Mouse (Mus musculus) CH12.LX (cell line): Measurements from ENCODE around the gene Zfp787. TPM values are rescaled to one million over a fixed set of nuclear protein-coding genes. Genes with fewer than 3 reads are reported as not detected.

Experiments
- DNase-seq: peaks from one replicate; pipeline ENCODE4 v3.0.0-alpha.2; 2013; ENCODE audit errors: extremely low read depth
- H3K27ac ChIP-seq: 2 replicates; pipeline ENCODE4 v1.5.1; 2012; ENCODE audit warnings: low read depth, mild to moderate bottlenecking, control low read depth, moderate library complexity; ENCODE audit not compliant: insufficient read depth
- H3K27me3 ChIP-seq: replicated peaks from 2 replicates; pipeline ENCODE3; 2012; ENCODE audit warnings: inconsistent platforms
- H3K36me3 ChIP-seq, 2 experiments: replicated peaks in 1 of 2; 2 replicates each; pipeline versions ENCODE3 to v1.6.1; 2012; ENCODE audit warnings: inconsistent platforms in 1 of 2, low read length in 1 of 2, mild to moderate bottlenecking in 1 of 2, mixed read lengths in 1 of 2, moderate library complexity in 1 of 2; ENCODE audit not compliant: control insufficient read depth in 1 of 2, insufficient read depth in 1 of 2
- H3K4me1 ChIP-seq, 2 experiments: 2 replicates each; pipeline ENCODE4 v1.6.1; 2012; ENCODE audit warnings: inconsistent platforms in 1 of 2, moderate library complexity in 1 of 2; ENCODE audit not compliant: insufficient read depth in 2 of 2, control insufficient read depth in 1 of 2
- H3K4me2 ChIP-seq: 2 replicates; pipeline ENCODE4 v1.6.1; 2012; ENCODE audit warnings: low read depth, mild to moderate bottlenecking, control low read depth; ENCODE audit not compliant: poor library complexity, insufficient read depth, severe bottlenecking
- H3K4me3 ChIP-seq, 3 experiments: fragments of 150-350 bp in 1 of 3; sonication (generic) in 1 of 3; replicated peaks in 1 of 3; 2 replicates each; pipeline versions ENCODE3 to v1.5.1; 2011 to 2012; ENCODE audit warnings: low read depth in 2 of 3, low read length in 2 of 3, mild to moderate bottlenecking in 2 of 3, moderate library complexity in 2 of 3, control low read depth in 1 of 3, improper control_type of control experiment in 1 of 3, inconsistent platforms in 1 of 3, mixed read lengths in 1 of 3; ENCODE audit not compliant: poor library complexity in 1 of 3
- H3K79me2 ChIP-seq: replicated peaks from 2 replicates; pipeline ENCODE4 v1.6.1; 2012; ENCODE audit warnings: mild to moderate bottlenecking, moderate library complexity; ENCODE audit not compliant: control insufficient read depth, poor library complexity, insufficient read depth, severe bottlenecking; ENCODE audit errors: extremely low read depth
- H3K9ac ChIP-seq: 2 replicates; pipeline ENCODE4 v1.6.1; 2012; ENCODE audit warnings: low read depth, mild to moderate bottlenecking, control low read depth, moderate library complexity; ENCODE audit not compliant: insufficient read depth
- H3K9me3 ChIP-seq: replicated peaks from 2 replicates; pipeline ENCODE3; 2012; ENCODE audit warnings: low read length, inconsistent platforms, mixed read lengths
- ELF1 ChIP-seq: IDR thresholded peaks from 2 replicates; pipeline ENCODE4 v1.6.1; 2014; ENCODE audit warnings: low read depth, mild to moderate bottlenecking, inconsistent platforms, low read length, improper control_type of control experiment
- ETS1 ChIP-seq: conservative IDR thresholded peaks from 2 replicates; pipeline ENCODE4 v1.6.1; 2012; ENCODE audit warnings: low read depth, mild to moderate bottlenecking, inconsistent platforms, low read length, improper control_type of control experiment, moderate library complexity
- IRF4 ChIP-seq: IDR thresholded peaks from 2 replicates; pipeline ENCODE4 v1.6.1; 2014; ENCODE audit warnings: low read depth, mild to moderate bottlenecking, inconsistent platforms, low read length, improper control_type of control experiment
- JUND ChIP-seq: conservative IDR thresholded peaks from 2 replicates; pipeline ENCODE4 v1.6.1; 2011; ENCODE audit warnings: low read depth, low read length, improper control_type of control experiment
- MAFK ChIP-seq: IDR thresholded peaks from 2 replicates; pipeline ENCODE4 v1.6.1; 2011; ENCODE audit warnings: low read length, improper control_type of control experiment; ENCODE audit not compliant: insufficient replicate concordance
- MAX ChIP-seq: IDR thresholded peaks from 2 replicates; pipeline ENCODE4 v1.6.1; 2011; ENCODE audit warnings: low read length, improper control_type of control experiment
- MAZ ChIP-seq: IDR thresholded peaks from 2 replicates; pipeline ENCODE4 v1.6.1; 2012; ENCODE audit warnings: low read depth, mild to moderate bottlenecking, inconsistent platforms, low read length, improper control_type of control experiment, moderate library complexity
- MEF2A ChIP-seq: IDR thresholded peaks from 2 replicates; pipeline ENCODE4 v1.6.1; 2014; ENCODE audit warnings: low read depth, mild to moderate bottlenecking, inconsistent platforms, low read length, improper control_type of control experiment, borderline replicate concordance
- MYC ChIP-seq: IDR thresholded peaks from 2 replicates; pipeline ENCODE4 v1.6.1; 2011; ENCODE audit warnings: low read depth, mild to moderate bottlenecking, improper control_type of control experiment, low read length
- NRF1 ChIP-seq: IDR thresholded peaks from 2 replicates; pipeline ENCODE4 v1.6.1; 2014; ENCODE audit warnings: low read depth, mild to moderate bottlenecking, inconsistent platforms, low read length, improper control_type of control experiment, moderate library complexity
- PAX5 ChIP-seq: IDR thresholded peaks from 2 replicates; pipeline ENCODE4 v1.6.1; 2012; ENCODE audit warnings: low read length, inconsistent platforms, mixed read lengths
- RAD21 ChIP-seq: IDR thresholded peaks from 2 replicates; pipeline ENCODE4 v1.6.1; 2011; ENCODE audit warnings: low read depth, mild to moderate bottlenecking, low read length, improper control_type of control experiment, moderate library complexity
- RCOR1 ChIP-seq: conservative IDR thresholded peaks from 2 replicates; pipeline ENCODE4 v1.6.1; 2012; ENCODE audit warnings: low read depth, mild to moderate bottlenecking, inconsistent platforms, low read length, improper control_type of control experiment
- SMC3 ChIP-seq: IDR thresholded peaks from 2 replicates; pipeline ENCODE4 v1.6.1; 2011; ENCODE audit warnings: low read depth, low read length, improper control_type of control experiment
- TCF12 ChIP-seq: IDR thresholded peaks from 2 replicates; pipeline ENCODE4 v1.6.1; 2014; ENCODE audit warnings: low read depth, mild to moderate bottlenecking, inconsistent platforms, low read length, improper control_type of control experiment
- ZC3H11A ChIP-seq: IDR thresholded peaks from 2 replicates; pipeline ENCODE4 v1.6.1; 2012; ENCODE audit warnings: low read depth, mild to moderate bottlenecking, inconsistent platforms, low read length, improper control_type of control experiment
- ZKSCAN1 ChIP-seq: IDR thresholded peaks from 2 replicates; pipeline ENCODE4 v1.6.1; 2012; ENCODE audit warnings: low read depth, inconsistent platforms, low read length, improper control_type of control experiment, borderline replicate concordance
- ZMIZ1 ChIP-seq: IDR thresholded peaks from 2 replicates; pipeline ENCODE4 v1.6.1; 2012; ENCODE audit warnings: low read depth, mild to moderate bottlenecking, inconsistent platforms, low read length, improper control_type of control experiment
- dilution Hi-C: fragments of 300-500 bp; cut with MboI; formaldehyde crosslinking; loops from 2 replicates; pipeline ENCODE4 v1.14.3; 2020; ENCODE audit warnings: low sequenced_read_pairs; ENCODE audit not compliant: extremely low pct_unique_long_range_greater_than_20kb, extremely low pct_ligation_motif_present
- in situ Hi-C: fragments of 300-500 bp; cut with MboI; formaldehyde crosslinking; loops from 3 replicates; pipeline ENCODE4 v1.14.3; 2019; ENCODE audit warnings: low sequenced_read_pairs, low pct_ligation_motif_present, low pct_unique_long_range_greater_than_20kb, mixed read lengths
- polyA plus RNA-seq: library from polyadenylated mRNA; unstranded; fragments of >175 nt; gene quantifications from 2 replicates; pipeline ENCODE4 v1.2.1, GENCODE M21; 2012; ENCODE audit warnings: low read depth; ENCODE audit not compliant: insufficient read length
- total RNA-seq, 2 experiments: library from RNA; depleted of rRNA; stranded (reverse); fragments of 300-350 nt in 1 of 2; fragments of >200 nt in 1 of 2; gene quantifications; 2 replicates each; pipeline ENCODE4 v1.2.3; 2012 to 2014

Zfp787 gene
- total and polyA plus RNA-seq, 3 experiments: 19.0 to 28.3 (median 22.1) TPM

DNA sequence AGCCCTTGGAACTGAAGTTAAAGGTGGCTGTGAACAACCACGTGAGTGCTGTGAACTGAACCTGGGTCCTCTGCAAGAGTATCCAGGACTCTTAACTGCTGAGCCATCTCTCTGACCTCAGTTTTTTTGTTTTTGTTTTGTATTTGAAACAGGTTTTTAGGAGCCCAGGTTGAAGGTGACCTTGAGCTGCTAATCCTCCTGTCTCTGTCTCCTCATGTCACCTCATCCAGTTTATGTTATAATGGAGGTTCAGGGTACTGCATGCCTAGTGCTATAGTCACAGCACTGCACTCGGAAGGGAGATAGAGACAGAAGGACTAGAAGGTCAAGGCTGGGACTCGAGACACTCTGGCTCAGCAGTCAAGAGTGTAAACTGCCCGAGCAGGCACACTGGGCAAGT lies 6.4 kb upstream of the Zfp787 start:
- Histone ChIP-seq H3K79me2 (no peaks in the 10 kb centered on the region), H3K4me2 (no peak overlapping the region), H3K4me3 (no peak overlapping the region), H3K9ac (no peak overlapping the region), H3K9me3 (no peaks in the 10 kb centered on the region), H3K27ac (no peak overlapping the region), H3K4me1 (peaks cover 0 to 13% of the 10 kb centered on the region in 2 experiments; a peak in 1 of 4 replicates), H3K36me3 (peaks cover 0 to 8% of the 10 kb centered on the region in 2 experiments), H3K27me3 (no peaks in the 10 kb centered on the region)
- dilution Hi-C loops (no loop called here), in situ Hi-C loops (no loop called here)
- TF ChIP-seq JUND (no peak), RCOR1 (no peak), ETS1 (no peak), ZC3H11A (no peak), MAX (no peak), MAFK (no peak), ELF1 (no peak), ZMIZ1 (no peak), PAX5 (no peak), NRF1 (no peak)
- no peak for DNase-seq

DNA sequence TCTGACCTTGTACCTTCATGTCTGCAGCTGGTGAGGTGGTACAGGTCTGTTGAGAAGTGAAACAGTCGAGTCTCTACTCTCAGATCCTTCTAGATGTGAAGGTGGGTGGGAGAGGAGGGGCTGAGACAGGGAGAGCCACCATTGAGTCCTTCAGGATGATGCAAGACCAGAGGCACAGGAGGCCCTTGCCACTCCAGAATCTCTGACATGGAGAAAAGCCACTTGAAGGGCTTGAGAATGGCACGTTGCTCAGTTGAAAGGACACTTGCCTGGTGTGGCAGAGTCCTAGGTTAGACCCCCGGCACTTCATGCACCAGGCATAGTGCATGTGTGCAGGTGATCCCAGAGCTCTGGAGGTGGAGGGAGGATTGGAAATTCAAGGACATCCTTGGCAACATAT lies 5.7 kb upstream of the Zfp787 start:
- Histone ChIP-seq H3K4me1 (peaks cover 0 to 19% of the 10 kb centered on the region in 2 experiments; a peak in 2 of 4 replicates), H3K36me3 (peaks cover 0 to 8% of the 10 kb centered on the region in 2 experiments), H3K4me3 (no peak overlapping the region), H3K4me2 (no peak overlapping the region), H3K27me3 (no peaks in the 10 kb centered on the region), H3K9me3 (no peaks in the 10 kb centered on the region), H3K79me2 (no peaks in the 10 kb centered on the region), H3K9ac (no peak overlapping the region), H3K27ac (no peak overlapping the region)
- dilution Hi-C loops (no loop called here), in situ Hi-C loops (no loop called here)
- DNase-seq: no peak
- TF ChIP-seq TCF12 (no peak), SMC3 (no peak), ETS1 (no peak), JUND (no peak), RAD21 (no peak), MAX (no peak), ELF1 (no peak), IRF4 (no peak), ZMIZ1 (no peak), MAZ (no peak), MYC (no peak), ZKSCAN1 (no peak), MEF2A (no peak)
